Comparison of ENCODE assay signal across 1 mouse cellular context in genomic region chr19:6290720-6291116, GRCm38 (mm10).
TF ChIP-seq lines count a peak whose summit lies in the region.

No protein-coding gene starts in this region.

TF ChIP-seq in CH12.LX, 34 proteins besides CTCF, POLR2A, EP300 and RAD21:
- 0 out of 2 replicates have a peak, but pooled peaks have one; percentile 6 for TF ChIP-seq IRF4 (IDR thresholded peaks at IDR 0.05; ENCODE audit: low read depth, low read length)
